In genomic region chr9:60510876-60511275, GRCm38 (mm10) we compare ENCODE assay signal across 10 mouse cellular contexts. TPM values are rescaled to one million over a fixed set of nuclear protein-coding genes. Genes with fewer than 3 reads are reported as not detected.
DNase-seq lines count a peak whose midpoint lies in the region; ATAC-seq and TF ChIP-seq lines count a peak whose summit lies in the region.
"Had no signal": no experiment of that assay in that cellular context is flagged by ENCODE, and none has a peak within 500 bp of the region (broad histone marks: within the 10 kb centered on the region; RNA-seq: fewer than 3 reads in every experiment).

No protein-coding gene starts in this region.

- H3K36me3 ChIP-seq in limb, embryonic 12.5 days = peaks cover 6% of the 10 kb centered on the region; the same call in 1 of the 2 replicates
- H3K36me3 ChIP-seq in limb, embryonic 10.5 days = peaks cover 4% of the 10 kb centered on the region; the same call in 1 of the 2 replicates
- no peaks in the 10 kb centered on the region for H3K36me3 ChIP-seq in heart, adult 2 months (ENCODE audit: control insufficient read depth, insufficient read depth, low read length)
- no peaks in the 10 kb centered on the region for H3K36me3 ChIP-seq in limb, embryonic 13.5 days

- 0 out of 2 replicates have a peak, but pooled peaks have one; percentile 13 for TF ChIP-seq POLR2A in heart, adult 2 months (IDR thresholded peaks at IDR 0.05; ENCODE audit: insufficient read depth, low read depth, low read length)

- H3K27me3 ChIP-seq in limb, embryonic 12.5 days = peaks cover 15% of the 10 kb centered on the region
- peaks cover 13% of the 10 kb centered on the region for H3K27me3 ChIP-seq in limb, embryonic 10.5 days (ENCODE audit: low read depth, poor library complexity, severe bottlenecking)
- H3K27me3 ChIP-seq in heart, adult 2 months (ENCODE audit: control insufficient read depth, insufficient read depth, low read length) = no peaks in the 10 kb centered on the region
- no peaks in the 10 kb centered on the region for H3K27me3 ChIP-seq in limb, embryonic 13.5 days

- no peak for DNase-seq in limb, embryonic 10.5 days (ENCODE audit: low spot score)
- peak; percentile 62 to 63 for DNase-seq in heart, adult 2 months
- peak; percentile 44 for DNase-seq in heart, postnatal 25 days (ENCODE audit: low spot score)
- DNase-seq in urinary bladder, postnatal 25 days (ENCODE audit: low spot score) = no peak
- DNase-seq in thymus, postnatal 25 days = no peak
- no peak for DNase-seq in frontal cortex, postnatal 36 days (ENCODE audit: low spot score in 2 of 2)
- DNase-seq: gastrocnemius, adult 2 months; right cerebral cortex, postnatal 14 days had no signal

- ATAC-seq in limb, embryonic 12.5 days (ENCODE audit: insufficient number of reproducible peaks, insufficient read depth, low FRiP score, low TSS enrichment, low read depth) = no peak
- ATAC-seq in limb, embryonic 13.5 days (ENCODE audit: low FRiP score, low read depth) = peak; percentile 67; the same call in 1 of the 2 replicates

- 46% methylated on average over 6 of the region's 6 CpGs for WGBS in limb, embryonic 12.5 days
- WGBS in limb, embryonic 10.5 days = 59% methylated on average over 6 of the region's 6 CpGs
- WGBS in heart, adult 2 months = 40% methylated on average over 6 of the region's 6 CpGs
- 39% methylated on average over 6 of the region's 6 CpGs for WGBS in limb, embryonic 13.5 days

- H3K9ac ChIP-seq in limb, embryonic 12.5 days (replicated peaks) = no peak overlapping the region
- H3K9ac ChIP-seq in heart, adult 2 months (ENCODE audit: low read depth, low read length) = no peak overlapping the region
- H3K9ac ChIP-seq in limb, embryonic 13.5 days = no peak overlapping the region

- intact Hi-C loops in heart, adult 2 months (cut with DNase I) = no loop called here
- intact Hi-C loops in heart, postnatal 25 days (cut with DNase I) = no loop called here

- no peak overlapping the region for H3K4me3 ChIP-seq in limb, embryonic 12.5 days (replicated peaks)
- no peak overlapping the region for H3K4me3 ChIP-seq in limb, embryonic 10.5 days
- H3K4me3 ChIP-seq in heart, adult 2 months = no peak overlapping the region
- no peak overlapping the region for H3K4me3 ChIP-seq in limb, embryonic 13.5 days
- H3K4me3 ChIP-seq: gastrocnemius, adult 2 months had no signal

- H3K4me1 ChIP-seq in limb, embryonic 12.5 days (replicated peaks) = peaks cover 27% of the 10 kb centered on the region
- H3K4me1 ChIP-seq in limb, embryonic 10.5 days = peaks cover 43% of the 10 kb centered on the region
- H3K4me1 ChIP-seq in heart, adult 2 months (ENCODE audit: control insufficient read depth, insufficient read depth, low read length) = no peaks in the 10 kb centered on the region; the same call in 1 of the 2 replicates
- peaks cover 29% of the 10 kb centered on the region for H3K4me1 ChIP-seq in limb, embryonic 13.5 days

- TF ChIP-seq EP300 in heart, adult 2 months (IDR thresholded peaks at IDR 0.05; ENCODE audit: insufficient read depth, low read depth, low read length) = no peak

- H3K4me2 ChIP-seq in limb, embryonic 12.5 days = no peak overlapping the region
- H3K4me2 ChIP-seq in limb, embryonic 13.5 days (replicated peaks) = peak overlapping the region; percentile 31

- TF ChIP-seq CTCF in heart, adult 2 months (IDR thresholded peaks at IDR 0.05) = no peak

- H3K9me3 ChIP-seq in limb, embryonic 12.5 days = no peaks in the 10 kb centered on the region
- no peaks in the 10 kb centered on the region for H3K9me3 ChIP-seq in limb, embryonic 10.5 days (replicated peaks)
- no peaks in the 10 kb centered on the region for H3K9me3 ChIP-seq in limb, embryonic 13.5 days

- H3K79me2 ChIP-seq in heart, adult 2 months (replicated peaks; ENCODE audit: control insufficient read depth, insufficient read depth, low read length) = no peaks in the 10 kb centered on the region

- H3K27ac ChIP-seq in limb, embryonic 12.5 days = peak overlapping the region; percentile 12; the same call in 1 of the 2 replicates
- H3K27ac ChIP-seq in limb, embryonic 10.5 days = no peak overlapping the region
- peak overlapping the region; percentile 31; the same call in 1 of the 2 replicates for H3K27ac ChIP-seq in heart, adult 2 months
- H3K27ac ChIP-seq in limb, embryonic 13.5 days = peak overlapping the region; percentile 67; the same call in 1 of the 2 replicates
- H3K27ac ChIP-seq: gastrocnemius, adult 2 months had no signal

RNA-seq across cellular contexts. Expression of gene Thsd4, which starts 11.0 kb away (rescaled TPM):
- 27.0 and 27.2 TPM in 2 replicates for polyA plus RNA-seq in limb, embryonic 12.5 days (2016; fragmentation: Nextera tagmentation; extraction: Ambion mirVana)
- 7.5 and 11.8 TPM in 2 replicates for polyA plus RNA-seq in limb, embryonic 10.5 days (2016; fragmentation: Nextera tagmentation; extraction: Ambion mirVana)
- total RNA-seq in heart, adult 2 months (2021) = 1 to 10 TPM; 4.3 to 5.2 TPM
- polyA plus RNA-seq in heart, adult 2 months (2012; rRNA removed) = 3.5 and 5.8 TPM in 2 replicates
- total RNA-seq in heart, postnatal 25 days (2021) = 1 to 10 TPM; 6.2 to 6.4 TPM
- 29.4 and 30.5 TPM in 2 replicates for polyA plus RNA-seq in limb, embryonic 13.5 days (2015; fragmentation: Nextera tagmentation; extraction: Ambion mirVana)

Comparison
In these comparisons a context has a peak if more than half of its experiments do, and no peak if none do; other contexts are left out.
1. DNase-seq: peak in heart, adult 2 months (2 of 2) and heart, postnatal 25 days (single experiment); none in limb, embryonic 10.5 days (single experiment), urinary bladder, postnatal 25 days (single experiment), thymus, postnatal 25 days (single experiment) and frontal cortex, postnatal 36 days (0 of 2).